35 mouse cellular contexts compared by ENCODE assay signal in genomic region chr4:145188561-145188960, GRCm38 (mm10).
"Had no signal": no experiment of that assay in that cellular context is flagged by ENCODE, and none has a peak within 500 bp of the region (broad histone marks: within the 10 kb centered on the region; RNA-seq: fewer than 3 reads in every experiment).

No protein-coding gene starts in this region.

- H3K27me3 ChIP-seq: heart, embryonic 12.5 days; heart, embryonic 13.5 days; heart, embryonic 15.5 days; hindbrain, embryonic 12.5 days; hindbrain, embryonic 13.5 days; hindbrain, embryonic 15.5 days; intestine, embryonic 15.5 days; kidney, embryonic 15.5 days had no signal

- ATAC-seq: hindbrain, embryonic 16.5 days; hindbrain, postnatal 0 days; inflammation-experienced regulatory T-cells, adult 6 months; intestine, embryonic 15.5 days; intestine, embryonic 16.5 days; intestine, postnatal 0 days had no signal

- H3K4me3 ChIP-seq: heart, embryonic 10.5 days; heart, embryonic 12.5 days; heart, embryonic 13.5 days; heart, embryonic 15.5 days; hindbrain, embryonic 10.5 days; hindbrain, embryonic 12.5 days; hindbrain, embryonic 13.5 days; hindbrain, embryonic 15.5 days; intestine, embryonic 15.5 days; kidney, embryonic 15.5 days; layer of hippocampus, adult 2 months had no signal

- H3K27ac ChIP-seq: heart, embryonic 10.5 days; heart, embryonic 13.5 days; heart, embryonic 15.5 days; hindbrain, embryonic 10.5 days; hindbrain, embryonic 12.5 days; hindbrain, embryonic 13.5 days; hindbrain, embryonic 14.5 days; hindbrain, embryonic 15.5 days; hindbrain, postnatal 0 days; intestine, embryonic 15.5 days; kidney, embryonic 15.5 days; kidney, postnatal 0 days; layer of hippocampus, adult 2 months had no signal

- H3K9ac ChIP-seq: heart, embryonic 12.5 days; heart, embryonic 13.5 days; heart, embryonic 15.5 days; hindbrain, embryonic 12.5 days; hindbrain, embryonic 13.5 days; hindbrain, embryonic 14.5 days; hindbrain, embryonic 15.5 days; intestine, embryonic 15.5 days; kidney, embryonic 15.5 days had no signal

- H3K4me2 ChIP-seq: heart, embryonic 11.5 days; heart, embryonic 12.5 days; heart, embryonic 13.5 days; heart, embryonic 15.5 days; hindbrain, embryonic 12.5 days; hindbrain, embryonic 13.5 days; hindbrain, embryonic 14.5 days; hindbrain, embryonic 15.5 days; intestine, embryonic 15.5 days; kidney, embryonic 15.5 days had no signal

- H3K9me3 ChIP-seq: heart, embryonic 10.5 days; heart, embryonic 12.5 days; heart, embryonic 13.5 days; heart, embryonic 15.5 days; hindbrain, embryonic 10.5 days; hindbrain, embryonic 13.5 days; hindbrain, embryonic 15.5 days; intestine, embryonic 15.5 days; kidney, embryonic 15.5 days had no signal

- DNase-seq: heart, postnatal 10 days; heart, postnatal 14 days; heart, postnatal 36 days; heart, postnatal 4 days; kidney, adult 11 months; kidney, adult 18-20 months; kidney, adult 2 months; kidney, adult 8-10 months; kidney, adult 9 months; kidney, postnatal 10 days; kidney, postnatal 14 days; kidney, postnatal 25 days; kidney, postnatal 36 days; kidney, postnatal 4 days; layer of hippocampus, adult 9-11 months; layer of hippocampus, postnatal 36 days had no signal
